Mouse (Mus musculus) liver, embryonic 13.5 days (tissue): ENCODE results near the gene Emc8. TPM values are rescaled to one million over a fixed set of nuclear protein-coding genes. Genes with fewer than 3 reads are reported as not detected.

Source experiments
- ATAC-seq: fragments of 200-750 bp; cut with Nextera tagmentation; 2 replicates; pipeline ENCODE4 v1.8.0; 2017; ENCODE audit warnings: low read depth, mild to moderate bottlenecking, moderate number of reproducible peaks, moderate library complexity
- DNase-seq: peaks from one replicate; pipeline ENCODE4 v3.0.0; 2022
- H3K27ac ChIP-seq: fragments of 300-500 bp; sonication (generic); 2 replicates; pipeline ENCODE4 v1.5.1; 2015; ENCODE audit warnings: moderate library complexity, mild to moderate bottlenecking, inconsistent platforms
- H3K27me3 ChIP-seq: fragments of 300-500 bp; sonication (generic); 2 replicates; pipeline ENCODE4 v1.6.1; 2015; ENCODE audit warnings: mild to moderate bottlenecking, inconsistent platforms
- H3K36me3 ChIP-seq: fragments of 300-500 bp; sonication (generic); 2 replicates; pipeline ENCODE4 v1.6.1; 2015; ENCODE audit warnings: mild to moderate bottlenecking, inconsistent platforms
- H3K4me1 ChIP-seq: fragments of 300-500 bp; sonication (generic); replicated peaks from 2 replicates; pipeline ENCODE4 v1.6.1; 2015; ENCODE audit warnings: inconsistent platforms
- H3K4me2 ChIP-seq: fragments of 300-500 bp; sonication (generic); 2 replicates; pipeline ENCODE4 v1.6.1; 2015; ENCODE audit warnings: inconsistent platforms, mild to moderate bottlenecking, moderate library complexity
- H3K4me3 ChIP-seq: fragments of 300-500 bp; sonication (generic); replicated peaks from 2 replicates; pipeline ENCODE4 v1.5.1; 2015; ENCODE audit warnings: mild to moderate bottlenecking, inconsistent platforms
- H3K9ac ChIP-seq: fragments of 300-500 bp; sonication (generic); 2 replicates; pipeline ENCODE4 v1.6.1; 2015; ENCODE audit warnings: mild to moderate bottlenecking, inconsistent platforms
- H3K9me3 ChIP-seq: fragments of 300-500 bp; sonication (generic); replicated peaks from 2 replicates; pipeline ENCODE4 v1.6.1; 2016; ENCODE audit warnings: inconsistent platforms
- WGBS: fragments of 180-500 bp; shearing (Covaris S2); methylation state at CpG from one replicate; pipeline ENCODE4 v1.1.7; 2015; ENCODE audit not compliant: insufficient replicate concordance; 5-methylcytosine and 5-hydroxymethylcytosine counted together
- polyA plus RNA-seq: library from polyadenylated mRNA; unstranded; fragments of >200 nt; fragmentation: Nextera tagmentation; extraction: Ambion mirVana; gene quantifications from 2 replicates; pipeline ENCODE4 v1.2.1, GENCODE M21; 2015

Gene Emc8
- polyA plus RNA-seq, 1 experiment from 2014 or later, result 163 TPM

DNA sequence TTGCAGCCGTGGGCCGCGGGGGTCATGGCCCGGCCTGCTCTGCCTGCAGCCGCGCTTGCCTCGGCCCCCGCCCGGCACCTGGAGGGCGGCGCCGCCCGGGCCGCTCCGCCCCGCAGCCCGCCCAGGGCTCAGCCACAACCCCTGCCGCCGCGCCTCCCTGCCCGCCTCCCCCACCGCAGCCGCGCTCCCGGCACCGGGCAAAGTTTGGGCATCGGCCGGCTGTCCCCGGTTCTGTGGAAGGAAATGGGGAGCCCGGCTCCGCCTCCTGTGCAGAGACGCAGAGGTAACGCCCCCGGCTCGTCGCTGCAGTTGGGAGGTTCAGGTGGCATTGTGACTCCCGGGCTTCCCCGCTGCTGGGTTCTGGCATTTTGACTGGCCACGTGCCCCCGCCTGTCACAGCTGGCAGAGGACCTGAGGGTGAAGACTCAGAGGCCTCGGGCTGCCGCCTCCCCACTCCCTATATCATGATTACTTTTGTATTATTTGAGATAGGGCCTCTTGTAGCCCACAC is 34.0 kb downstream of the Emc8 start:
- Histone ChIP-seq H3K9me3 (no peaks in the 10 kb centered on the region), H3K27ac (no peak overlapping the region), H3K4me2 (peak overlapping the region; percentile 86), H3K4me1 (peaks cover 14% of the 10 kb centered on the region), H3K27me3 (peaks cover 78% of the 10 kb centered on the region), H3K36me3 (no peaks in the 10 kb centered on the region), H3K4me3 (peak overlapping the region; percentile 59), H3K9ac (peak overlapping the region; percentile 58)
- ATAC-seq (peak; percentile 73), DNase-seq (peak; percentile 19)
- WGBS, result under 1% methylated on average over 35 of the region's 42 CpGs

DNA sequence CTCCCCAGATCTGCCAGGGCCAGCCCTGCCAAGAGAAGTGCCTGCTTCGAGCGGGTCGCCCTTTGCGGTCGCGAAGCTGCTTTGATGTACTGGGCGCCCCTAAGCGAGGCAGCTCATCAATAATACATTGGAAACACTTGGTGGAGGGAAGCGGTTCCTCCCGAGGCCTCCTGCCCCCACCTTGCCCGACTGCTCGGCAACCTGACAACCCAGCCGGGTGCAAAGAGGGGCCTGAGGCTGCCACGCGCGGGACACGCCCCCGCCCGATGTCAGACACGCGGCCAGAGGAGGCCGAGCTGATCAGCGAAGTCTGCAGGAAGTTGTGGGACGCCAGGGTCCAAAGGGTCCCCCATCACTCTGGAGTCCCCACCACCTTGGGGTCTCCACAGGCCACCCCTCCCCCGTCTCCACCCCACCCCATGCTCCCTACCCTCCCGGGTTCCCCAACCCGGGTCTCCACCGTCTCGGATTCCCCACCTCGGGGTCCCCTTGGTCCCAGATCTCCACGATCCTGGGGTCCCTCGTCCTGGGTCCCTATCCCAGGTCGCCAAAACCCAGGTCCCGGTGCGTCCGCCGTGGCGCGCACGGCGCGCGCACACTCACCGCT is 34.6 kb downstream of the Emc8 start:
- peaks cover 14% of the 10 kb centered on the region for H3K4me1 ChIP-seq
- H3K9ac ChIP-seq, result peak overlapping the region; percentile 58
- H3K27ac ChIP-seq, result no peak overlapping the region
- H3K36me3 ChIP-seq, result no peaks in the 10 kb centered on the region
- no peaks in the 10 kb centered on the region for H3K9me3 ChIP-seq
- no peak for DNase-seq
- peaks cover 78% of the 10 kb centered on the region for H3K27me3 ChIP-seq
- 4% methylated on average over 44 of the region's 44 CpGs for WGBS
- H3K4me3 ChIP-seq, result peak overlapping the region; percentile 59
- peak overlapping the region; percentile 86 for H3K4me2 ChIP-seq
- peak; percentile 35 for ATAC-seq

DNA sequence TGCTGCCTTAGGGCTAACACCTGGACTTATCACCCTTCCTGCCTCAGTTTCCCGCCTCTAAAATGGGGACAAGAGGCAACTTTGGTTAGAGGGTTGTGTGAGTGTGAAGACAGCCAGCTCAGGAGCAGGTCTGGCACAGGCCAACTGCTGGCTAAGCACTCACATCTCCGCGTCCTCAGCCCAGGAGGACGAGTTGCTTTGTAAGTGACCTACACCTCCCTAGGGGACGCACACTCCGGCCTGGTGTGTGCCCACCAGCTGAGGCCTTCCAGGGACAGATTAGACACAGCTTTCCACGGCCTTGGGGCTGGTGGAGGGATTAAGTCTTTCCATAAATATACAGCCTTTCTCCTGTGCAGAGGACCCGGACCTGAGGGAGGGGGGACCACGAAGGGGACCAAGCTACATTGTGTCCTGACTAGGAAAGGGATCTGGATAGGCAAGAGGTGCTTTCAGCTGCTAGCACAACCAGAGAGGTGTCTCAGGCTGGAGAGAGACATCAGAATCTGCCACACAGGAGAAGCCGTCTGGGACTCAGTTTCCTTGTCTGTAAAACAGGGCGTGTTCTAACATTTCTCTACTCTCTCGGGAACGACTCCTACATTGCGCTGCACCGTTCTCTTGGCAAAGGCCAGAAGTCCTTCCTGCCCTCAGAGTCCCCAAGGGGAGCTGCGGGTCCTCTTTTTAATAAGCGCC is 35.3 kb downstream of the Emc8 start:
- no peak overlapping the region for H3K9ac ChIP-seq
- H3K27me3 ChIP-seq, result peaks cover 78% of the 10 kb centered on the region
- H3K9me3 ChIP-seq, result no peaks in the 10 kb centered on the region
- H3K4me1 ChIP-seq, result peaks cover 14% of the 10 kb centered on the region
- H3K4me3 ChIP-seq, result peak overlapping the region; percentile 59; the same call in 1 of the 2 replicates
- H3K36me3 ChIP-seq, result no peaks in the 10 kb centered on the region
- ATAC-seq (no peak), DNase-seq (no peak)
- WGBS, result 42% methylated on average over 17 of the region's 17 CpGs
- H3K4me2 ChIP-seq, result peak overlapping the region; percentile 86
- H3K27ac ChIP-seq, result no peak overlapping the region

GRCm38 (mm10) chr8:120631441-120632375 is 36.7 kb downstream of the Emc8 start:
- DNase-seq, result no peak
- ATAC-seq, result no peak
- Histone ChIP-seq H3K9me3 (no peaks in the 10 kb centered on the region), H3K9ac (no peak overlapping the region), H3K27ac (no peak overlapping the region), H3K27me3 (peaks cover 69% of the 10 kb centered on the region), H3K4me1 (peaks cover 14% of the 10 kb centered on the region), H3K36me3 (no peaks in the 10 kb centered on the region), H3K4me2 (no peak overlapping the region), H3K4me3 (no peak overlapping the region)
- 76% methylated on average over 21 of the region's 21 CpGs for WGBS

- H3K36me3 ChIP-seq, result no peaks in the 10 kb centered on the region
- WGBS, result 33% methylated on average over 6 of the region's 6 CpGs
- peaks cover 14% of the 10 kb centered on the region for H3K4me1 ChIP-seq
- peaks cover 60% of the 10 kb centered on the region for H3K27me3 ChIP-seq
- H3K9ac ChIP-seq, result no peak overlapping the region
- no peaks in the 10 kb centered on the region for H3K9me3 ChIP-seq
- H3K27ac ChIP-seq, result no peak overlapping the region
- no peak for DNase-seq
- no peak overlapping the region for H3K4me2 ChIP-seq
- no peak for ATAC-seq
- H3K4me3 ChIP-seq, result no peak overlapping the region
Observed at GRCm38 (mm10) chr8:120630848-120631247, 37.5 kb downstream of the Emc8 start.

- Histone ChIP-seq H3K4me3 (no peak overlapping the region), H3K36me3 (no peaks in the 10 kb centered on the region), H3K9me3 (no peaks in the 10 kb centered on the region), H3K9ac (no peak overlapping the region), H3K4me2 (no peak overlapping the region), H3K27ac (no peak overlapping the region), H3K27me3 (peaks cover 52% of the 10 kb centered on the region), H3K4me1 (peaks cover 14% of the 10 kb centered on the region)
- no peak for DNase-seq
- WGBS, result 42% methylated on average over 5 of the region's 5 CpGs
- ATAC-seq, result no peak
Observed at GRCm38 (mm10) chr8:120630031-120630430, 38.3 kb downstream of the Emc8 start.

DNA sequence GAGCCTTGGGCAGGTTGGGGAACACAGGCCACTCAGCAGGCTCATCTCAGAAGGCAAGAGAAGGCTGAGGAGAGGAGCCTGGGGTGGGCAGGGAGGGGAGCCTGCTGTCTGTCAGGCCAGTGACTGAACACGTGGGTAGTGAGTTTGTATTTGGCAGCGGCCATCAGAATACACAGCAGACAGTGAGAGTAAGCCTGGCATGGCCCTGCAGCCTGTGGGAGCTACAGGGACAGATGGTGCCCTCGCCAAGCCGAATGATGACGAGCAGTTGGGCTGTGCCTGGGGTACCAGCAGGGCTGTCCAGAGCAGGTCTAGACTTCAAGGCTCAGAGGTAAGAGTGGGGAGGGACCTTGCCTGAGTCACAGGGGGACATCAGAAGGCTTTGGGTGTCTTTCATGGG is 41.1 kb downstream of the Emc8 start:
- Histone ChIP-seq H3K36me3 (no peaks in the 10 kb centered on the region), H3K4me2 (no peak overlapping the region), H3K4me3 (no peak overlapping the region), H3K9me3 (no peaks in the 10 kb centered on the region), H3K9ac (no peak overlapping the region), H3K27me3 (peaks cover 25% of the 10 kb centered on the region), H3K4me1 (peaks cover 20% of the 10 kb centered on the region), H3K27ac (no peak overlapping the region)
- 74% methylated on average over 5 of the region's 5 CpGs for WGBS
- ATAC-seq (no peak), DNase-seq (no peak)

DNA sequence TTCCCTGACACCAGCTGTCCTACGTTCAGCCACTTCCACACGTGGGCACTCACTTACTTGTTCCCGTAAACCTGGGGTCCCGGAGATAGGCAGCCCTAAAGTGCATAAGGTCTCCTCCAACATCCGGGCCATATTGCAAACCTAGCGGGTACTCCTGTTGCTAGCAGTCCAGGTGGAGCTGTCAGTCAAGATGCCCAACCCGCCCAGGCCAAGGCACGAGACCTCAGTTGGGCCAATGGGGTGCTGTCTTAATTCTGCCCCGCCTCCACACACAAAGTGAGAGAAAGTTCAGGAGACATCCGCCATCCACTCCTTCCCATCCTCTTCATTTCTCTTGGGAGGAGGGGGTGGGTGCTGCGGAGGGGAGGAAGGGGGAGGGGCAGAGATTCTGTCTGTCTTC is 41.9 kb downstream of the Emc8 start:
- H3K36me3 ChIP-seq, result no peaks in the 10 kb centered on the region
- H3K4me2 ChIP-seq, result no peak overlapping the region
- H3K27me3 ChIP-seq, result peaks cover 17% of the 10 kb centered on the region; the same call in 1 of the 2 replicates
- no peak overlapping the region for H3K27ac ChIP-seq
- ATAC-seq (no peak), DNase-seq (no peak)
- H3K4me1 ChIP-seq, result peaks cover 29% of the 10 kb centered on the region
- H3K4me3 ChIP-seq, result no peak overlapping the region
- 63% methylated on average over 11 of the region's 11 CpGs for WGBS
- H3K9me3 ChIP-seq, result no peaks in the 10 kb centered on the region
- H3K9ac ChIP-seq, result no peak overlapping the region

GRCm38 (mm10) chr8:120623608-120624007 is 44.8 kb downstream of the Emc8 start:
- H3K4me1 ChIP-seq, result peaks cover 49% of the 10 kb centered on the region

DNA sequence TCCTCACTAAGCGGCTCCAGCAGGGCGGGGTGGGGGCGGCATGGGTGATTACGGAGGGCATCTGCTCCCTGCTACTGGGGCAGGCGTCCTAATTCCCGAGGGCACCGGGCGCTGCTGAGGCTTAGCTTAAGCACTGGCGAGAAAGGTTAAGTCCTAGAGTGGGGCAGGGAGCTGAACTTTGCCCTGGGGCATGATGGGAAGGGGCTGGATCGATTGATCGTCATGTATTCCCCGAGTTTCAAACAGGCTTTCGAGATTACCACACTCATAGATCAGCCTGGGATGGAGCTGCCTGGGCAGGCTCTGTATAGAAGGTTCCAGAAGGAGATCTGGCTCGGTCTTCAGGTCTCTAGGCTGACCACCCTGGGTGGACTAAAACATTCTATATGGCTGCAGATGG is 46.2 kb downstream of the Emc8 start:
- H3K4me2 ChIP-seq, result no peak overlapping the region
- H3K27ac ChIP-seq, result no peak overlapping the region
- peaks cover 49% of the 10 kb centered on the region for H3K4me1 ChIP-seq
- no peak overlapping the region for H3K4me3 ChIP-seq
- no peak for ATAC-seq
- H3K9me3 ChIP-seq, result no peaks in the 10 kb centered on the region
- no peaks in the 10 kb centered on the region for H3K27me3 ChIP-seq
- no peak for DNase-seq
- H3K36me3 ChIP-seq, result no peaks in the 10 kb centered on the region
- H3K9ac ChIP-seq, result no peak overlapping the region
- WGBS, result 68% methylated on average over 14 of the region's 14 CpGs

More at GRCm38 (mm10) chr8:120623608-120624007, 44.8 kb downstream of the Emc8 start:
- H3K4me3 ChIP-seq, result no peak overlapping the region
- H3K9ac ChIP-seq, result peak overlapping the region; percentile 45; the same call in 1 of the 2 replicates
- peak; percentile 64 for ATAC-seq
- H3K36me3 ChIP-seq, result no peaks in the 10 kb centered on the region
- no peaks in the 10 kb centered on the region for H3K9me3 ChIP-seq
- H3K27ac ChIP-seq, result peak overlapping the region; percentile 48; the same call in 1 of the 2 replicates
- WGBS, result 28% methylated on average over 2 of the region's 2 CpGs
- no peak for DNase-seq
- H3K4me2 ChIP-seq, result no peak overlapping the region
- H3K27me3 ChIP-seq, result no peaks in the 10 kb centered on the region

- DNase-seq, result no peak
- 52% methylated on average over 7 of the region's 7 CpGs for WGBS
- no peak overlapping the region for H3K4me2 ChIP-seq
- peak overlapping the region; percentile 62 for H3K27ac ChIP-seq
- ATAC-seq, result no peak
- no peaks in the 10 kb centered on the region for H3K36me3 ChIP-seq
- peaks cover 49% of the 10 kb centered on the region for H3K4me1 ChIP-seq
- H3K9ac ChIP-seq, result no peak overlapping the region
- no peaks in the 10 kb centered on the region for H3K9me3 ChIP-seq
- H3K27me3 ChIP-seq, result no peaks in the 10 kb centered on the region
- no peak overlapping the region for H3K4me3 ChIP-seq
Observed at GRCm38 (mm10) chr8:120620441-120620840, 47.9 kb downstream of the Emc8 start.
